Mouse (Mus musculus) heart, embryonic 13.5 days (tissue): Measurements from ENCODE around the gene Mettl7a3. TPM values are rescaled to one million over a fixed set of nuclear protein-coding genes. Genes with fewer than 3 reads are reported as not detected.
A peak's percentile ranks its signal among the peaks of the same experiment; 100 is the strongest.
"Not testable (repeated sequence)": the region's sequence is repeated elsewhere in the genome, so short reads cannot be mapped to it uniquely, and the experiment has no call there.

Experiments
- ATAC-seq: fragments of 200-750 bp; cut with Nextera tagmentation; 2 replicates; pipeline ENCODE4 v1.8.0; 2017; ENCODE audit warnings: moderate TSS enrichment; ENCODE audit not compliant: insufficient number of reproducible peaks, low FRiP score, low TSS enrichment; ENCODE audit errors: extremely low read depth
- H3K27ac ChIP-seq: fragments of 300-500 bp; sonication (generic); replicated peaks from 2 replicates; pipeline ENCODE4 v1.5.1; 2015; ENCODE audit warnings: moderate library complexity, mild to moderate bottlenecking, inconsistent platforms
- H3K27me3 ChIP-seq: fragments of 300-500 bp; sonication (generic); replicated peaks from 2 replicates; pipeline ENCODE4 v1.6.1; 2015; ENCODE audit warnings: mild to moderate bottlenecking, inconsistent platforms
- H3K36me3 ChIP-seq: fragments of 300-500 bp; sonication (generic); 2 replicates; pipeline ENCODE4 v1.6.1; 2015; ENCODE audit warnings: mild to moderate bottlenecking, inconsistent platforms
- H3K4me1 ChIP-seq: fragments of 300-500 bp; sonication (generic); 2 replicates; pipeline ENCODE4 v1.6.1; 2015; ENCODE audit warnings: inconsistent platforms
- H3K4me2 ChIP-seq: fragments of 300-500 bp; sonication (generic); 2 replicates; pipeline ENCODE4 v1.6.1; 2015; ENCODE audit warnings: inconsistent platforms, mild to moderate bottlenecking, moderate library complexity
- H3K4me3 ChIP-seq: fragments of 300-500 bp; sonication (generic); 2 replicates; pipeline ENCODE4 v1.5.1; 2015; ENCODE audit warnings: moderate library complexity, mild to moderate bottlenecking, inconsistent platforms
- H3K9ac ChIP-seq: fragments of 300-500 bp; sonication (generic); 2 replicates; pipeline ENCODE4 v1.6.1; 2015; ENCODE audit warnings: inconsistent platforms, mild to moderate bottlenecking, moderate library complexity
- H3K9me3 ChIP-seq: fragments of 300-500 bp; sonication (generic); 2 replicates; pipeline ENCODE4 v1.6.1; 2016; ENCODE audit warnings: inconsistent platforms
- WGBS: fragments of 180-500 bp; shearing (Covaris S2); methylation state at CpG from one replicate; pipeline ENCODE4 v1.1.7; 2015; ENCODE audit warnings: mixed read lengths; 5-methylcytosine and 5-hydroxymethylcytosine counted together
- polyA plus RNA-seq: library from polyadenylated mRNA; unstranded; fragments of >200 nt; fragmentation: Nextera tagmentation; extraction: Ambion mirVana; gene quantifications from 2 replicates; pipeline ENCODE4 v1.2.1, GENCODE M21; 2015

Mettl7a3 gene
- not detected in 2 replicates for polyA plus RNA-seq

DNA sequence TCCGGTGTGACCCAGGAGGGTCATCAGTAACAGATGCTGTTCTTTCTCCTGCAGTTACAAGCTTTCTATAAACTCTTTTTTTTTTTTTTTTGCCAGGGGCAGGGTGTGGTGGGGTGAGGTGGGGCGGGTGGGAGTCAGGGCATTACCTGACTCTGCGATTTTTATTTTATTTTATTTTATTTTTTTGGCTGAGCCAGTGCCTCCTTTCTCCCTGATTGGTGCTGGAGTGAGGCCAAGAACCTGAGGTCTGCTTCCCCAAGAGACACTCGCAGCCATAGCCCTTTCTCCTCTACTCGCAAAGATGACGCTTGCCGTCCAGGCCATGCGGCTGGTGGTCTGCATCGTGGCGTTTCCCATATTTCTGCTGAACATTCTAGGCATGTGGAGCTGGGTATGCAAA is at the start of gene Mettl7a3:
Gene Mettl7a3, plus strand, starts transcription at position 301 of the 400 bp plus-strand sequence.
- Histone ChIP-seq H3K27me3 (no peaks in the 10 kb centered on the region), H3K9me3 (no peaks in the 10 kb centered on the region), H3K4me1 (no peaks in the 10 kb centered on the region), H3K27ac (no peak within 1 kb of the TSS), H3K4me2 (no peak within 1 kb of the TSS), H3K4me3 (no peak within 1 kb of the TSS), H3K9ac (no peak within 1 kb of the TSS), H3K36me3 (no peaks in the 10 kb centered on the region)
- no peak for ATAC-seq
- 74% methylated on average over 10 of the region's 10 CpGs for WGBS

DNA sequence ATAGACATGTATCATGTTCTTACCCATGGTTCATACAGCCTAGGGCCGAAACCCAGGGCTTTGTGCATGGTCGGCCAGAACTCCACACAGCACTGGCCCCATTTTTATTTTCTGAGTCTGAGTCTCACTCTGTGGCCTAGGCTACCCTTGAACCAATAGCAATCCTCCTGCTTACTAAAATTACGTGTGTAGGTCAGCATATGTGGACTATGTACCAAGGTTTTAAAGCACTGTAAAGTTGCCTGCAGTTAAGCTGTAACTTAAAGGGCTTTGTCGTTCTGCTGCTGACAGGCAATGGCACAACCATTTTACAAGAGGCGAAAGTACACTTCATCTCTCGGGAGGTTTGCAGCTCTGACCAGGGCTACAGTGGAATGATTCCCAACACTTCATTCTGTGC is 45.7 kb upstream of the Mettl7a3 start:
- Histone ChIP-seq H3K27me3 (peaks cover 19% of the 10 kb centered on the region), H3K4me1 (no peaks in the 10 kb centered on the region)
- 81% methylated on average over 6 of the region's 6 CpGs for WGBS

DNA sequence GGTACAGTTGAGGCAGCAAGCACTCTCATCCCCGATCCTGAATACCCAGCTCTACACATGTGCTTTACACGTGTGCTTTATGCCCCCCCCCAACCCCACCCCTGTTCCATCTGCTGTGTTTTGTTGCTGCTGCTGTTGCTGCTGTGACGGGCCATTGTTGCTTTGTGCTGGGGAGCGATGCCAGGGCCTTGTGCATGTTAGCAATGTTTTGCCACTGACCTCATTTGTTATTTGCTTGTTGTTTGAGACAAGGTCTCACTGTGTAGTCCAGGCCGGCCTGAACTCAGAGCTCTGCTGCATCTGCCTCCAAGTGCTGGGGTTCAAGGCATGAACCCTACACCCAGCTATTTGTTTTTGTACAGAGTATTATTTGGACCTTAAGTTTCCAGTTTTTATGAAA is 43.9 kb upstream of the Mettl7a3 start:
- no peak overlapping the region for H3K9ac ChIP-seq
- no peaks in the 10 kb centered on the region for H3K36me3 ChIP-seq
- H3K4me1 ChIP-seq, result no peaks in the 10 kb centered on the region
- H3K4me2 ChIP-seq, result no peak overlapping the region
- H3K4me3 ChIP-seq, result no peak overlapping the region
- ATAC-seq, result no peak
- no peaks in the 10 kb centered on the region for H3K9me3 ChIP-seq
- H3K27me3 ChIP-seq, result peaks cover 20% of the 10 kb centered on the region; the same call in 1 of the 2 replicates
- WGBS, result 74% methylated on average over 5 of the region's 5 CpGs
- H3K27ac ChIP-seq, result no peak overlapping the region

More for the DNA sequence above, 45.7 kb upstream of the Mettl7a3 start:
- no peak for ATAC-seq
- no peaks in the 10 kb centered on the region for H3K9me3 ChIP-seq
- H3K9ac ChIP-seq, result no peak overlapping the region
- no peak overlapping the region for H3K4me3 ChIP-seq
- H3K27ac ChIP-seq, result no peak overlapping the region
- no peak overlapping the region for H3K4me2 ChIP-seq
- no peaks in the 10 kb centered on the region for H3K36me3 ChIP-seq

DNA sequence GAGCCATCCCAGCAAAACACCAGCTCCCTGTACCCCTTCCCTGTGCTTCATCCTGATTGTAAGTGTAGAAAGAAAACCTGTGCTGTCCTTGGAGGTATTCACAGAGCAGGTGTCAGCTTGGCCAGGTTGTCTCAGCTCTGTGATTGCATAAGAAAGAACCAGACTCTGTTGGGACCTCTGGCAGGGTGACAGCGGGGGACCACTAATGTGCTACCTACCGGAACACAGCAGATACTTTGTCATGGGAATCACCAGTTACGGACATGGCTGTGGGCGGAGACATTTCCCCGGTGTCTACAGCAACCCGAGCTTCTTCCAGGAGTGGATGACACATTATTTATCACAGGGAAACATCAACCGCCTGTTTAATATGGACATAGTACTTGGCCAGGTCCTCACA is 42.4 kb upstream of the Mettl7a3 start:
- H3K4me1 ChIP-seq, result no peaks in the 10 kb centered on the region
- H3K4me2 ChIP-seq, result no peak overlapping the region
- no peak overlapping the region for H3K27ac ChIP-seq
- ATAC-seq, result no peak
- H3K9ac ChIP-seq, result no peak overlapping the region
- WGBS, result 61% methylated on average over 7 of the region's 7 CpGs
- no peaks in the 10 kb centered on the region for H3K36me3 ChIP-seq
- peaks cover 22% of the 10 kb centered on the region; the same call in 1 of the 2 replicates for H3K27me3 ChIP-seq
- H3K4me3 ChIP-seq, result no peak overlapping the region
- H3K9me3 ChIP-seq, result no peaks in the 10 kb centered on the region

DNA sequence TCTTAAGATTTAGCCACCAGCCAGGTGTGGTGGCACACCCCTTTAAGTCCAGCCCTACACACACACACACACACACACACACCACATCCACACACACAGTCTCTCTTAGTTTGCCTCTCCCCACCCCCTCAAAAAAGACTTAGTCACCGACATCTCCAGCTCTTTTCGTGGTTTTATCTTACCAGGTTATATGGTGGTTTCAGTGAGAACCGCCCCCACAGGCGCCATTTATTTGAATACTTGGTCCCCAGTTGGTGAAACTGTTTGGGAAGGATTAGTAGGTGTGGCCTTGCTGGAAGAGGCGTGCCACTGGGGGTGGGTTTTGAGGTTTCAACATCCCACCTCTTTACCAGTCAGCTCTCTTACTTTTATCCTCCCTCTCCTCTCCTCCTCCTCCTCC is 36.9 kb upstream of the Mettl7a3 start:
- no peaks in the 10 kb centered on the region for H3K9me3 ChIP-seq
- H3K9ac ChIP-seq, result no peak overlapping the region
- H3K27me3 ChIP-seq, result peaks cover 20% of the 10 kb centered on the region
- H3K4me3 ChIP-seq, result no peak overlapping the region
- no peak overlapping the region for H3K4me2 ChIP-seq
- H3K36me3 ChIP-seq, result no peaks in the 10 kb centered on the region
- no peaks in the 10 kb centered on the region for H3K4me1 ChIP-seq
- no peak for ATAC-seq
- WGBS, result 81% methylated on average over 5 of the region's 5 CpGs
- H3K27ac ChIP-seq, result no peak overlapping the region

DNA sequence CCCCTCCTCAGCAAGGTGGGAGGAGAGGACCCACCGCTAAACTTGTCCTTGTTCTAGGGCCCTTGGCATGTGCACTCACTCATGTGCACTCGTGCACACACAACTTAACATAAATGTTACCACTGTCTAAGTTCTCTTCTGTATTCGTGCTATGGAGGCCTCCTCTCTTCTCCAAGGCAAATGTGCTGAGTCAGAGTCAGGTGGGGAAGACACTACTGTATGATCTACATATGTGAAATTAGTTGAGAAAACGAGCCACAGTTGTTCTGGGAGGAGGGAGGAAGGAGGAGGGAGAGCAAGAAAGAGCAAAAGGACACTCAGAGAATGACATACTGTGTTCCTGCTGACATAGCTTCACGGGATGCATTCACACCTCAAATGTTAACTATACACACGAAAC is 34.2 kb upstream of the Mettl7a3 start:
- Histone ChIP-seq H3K4me2 (no peak overlapping the region), H3K36me3 (no peaks in the 10 kb centered on the region), H3K27ac (no peak overlapping the region), H3K4me3 (no peak overlapping the region), H3K9me3 (no peaks in the 10 kb centered on the region), H3K4me1 (peaks cover 11% of the 10 kb centered on the region), H3K27me3 (peaks cover 16% of the 10 kb centered on the region), H3K9ac (no peak overlapping the region)
- 70% methylated on average over 6 of the region's 6 CpGs for whole genome bisulfite sequencing
- ATAC-seq, result no peak

DNA sequence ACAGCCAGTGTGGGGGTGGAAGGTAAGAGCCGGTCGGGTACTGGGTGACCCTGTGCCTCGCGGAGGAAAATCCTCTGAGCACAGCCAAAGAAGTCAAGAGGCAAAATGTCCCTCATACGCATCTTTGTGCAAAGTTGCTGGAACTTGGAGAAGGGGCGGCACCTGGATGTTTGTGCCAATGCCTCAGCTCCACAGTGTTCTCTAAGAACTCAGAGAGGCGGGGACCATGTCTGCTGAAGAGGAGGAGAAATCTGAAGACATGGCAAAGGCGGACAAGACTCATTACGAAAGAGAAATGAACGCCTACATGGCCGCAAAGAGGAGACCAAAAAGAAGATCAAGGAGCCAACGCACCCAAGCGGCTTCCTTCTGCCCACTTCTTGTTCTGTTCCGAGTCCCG is 33.2 kb upstream of the Mettl7a3 start:
- no peak for ATAC-seq
- Histone ChIP-seq H3K9ac (no peak overlapping the region), H3K9me3 (no peaks in the 10 kb centered on the region), H3K36me3 (no peaks in the 10 kb centered on the region), H3K4me2 (no peak overlapping the region), H3K4me3 (no peak overlapping the region), H3K4me1 (peaks cover 12% of the 10 kb centered on the region), H3K27me3 (peaks cover 13% of the 10 kb centered on the region), H3K27ac (no peak overlapping the region)
- 80% methylated on average over 15 of the region's 15 CpGs for WGBS

DNA sequence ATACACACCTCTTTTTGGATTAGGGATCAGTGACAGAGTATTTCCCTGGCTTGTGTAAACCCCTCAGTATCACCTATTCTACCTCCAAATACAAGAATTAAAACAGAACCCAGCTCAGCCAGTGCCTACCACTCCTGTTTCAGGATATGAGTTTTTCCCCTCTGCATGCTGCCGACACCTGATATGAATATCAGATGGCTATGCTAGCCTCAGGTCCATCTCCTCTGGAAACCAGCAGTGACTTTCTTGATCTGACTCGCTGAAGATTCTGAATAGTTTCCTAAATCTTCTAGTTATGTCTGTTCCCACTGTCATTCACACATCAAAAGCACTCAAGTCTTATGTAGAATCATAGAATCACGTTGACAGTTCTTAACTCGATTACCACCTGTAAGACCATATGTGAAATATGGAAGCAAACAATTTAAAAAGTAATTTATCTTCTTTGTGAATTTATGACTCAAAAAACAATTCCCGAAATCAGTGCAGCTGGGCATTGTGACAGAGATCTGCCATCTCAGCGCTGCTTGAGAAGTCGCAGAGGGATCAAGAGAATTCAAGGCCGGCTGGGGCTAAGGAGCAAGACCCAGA is 31.2 kb upstream of the Mettl7a3 start:
- ATAC-seq, result no peak
- H3K9me3 ChIP-seq, result no peaks in the 10 kb centered on the region
- peak overlapping the region; percentile 74 for H3K27ac ChIP-seq
- whole genome bisulfite sequencing, result 56% methylated on average over 8 of the region's 8 CpGs
- H3K27me3 ChIP-seq, result peaks cover 13% of the 10 kb centered on the region
- H3K4me1 ChIP-seq, result peaks cover 12% of the 10 kb centered on the region
- peak overlapping the region; percentile 84; the same call in 1 of the 2 replicates for H3K9ac ChIP-seq
- peak overlapping the region; percentile 63 for H3K4me3 ChIP-seq
- peak overlapping the region; percentile 84 for H3K4me2 ChIP-seq
- H3K36me3 ChIP-seq, result no peaks in the 10 kb centered on the region

DNA sequence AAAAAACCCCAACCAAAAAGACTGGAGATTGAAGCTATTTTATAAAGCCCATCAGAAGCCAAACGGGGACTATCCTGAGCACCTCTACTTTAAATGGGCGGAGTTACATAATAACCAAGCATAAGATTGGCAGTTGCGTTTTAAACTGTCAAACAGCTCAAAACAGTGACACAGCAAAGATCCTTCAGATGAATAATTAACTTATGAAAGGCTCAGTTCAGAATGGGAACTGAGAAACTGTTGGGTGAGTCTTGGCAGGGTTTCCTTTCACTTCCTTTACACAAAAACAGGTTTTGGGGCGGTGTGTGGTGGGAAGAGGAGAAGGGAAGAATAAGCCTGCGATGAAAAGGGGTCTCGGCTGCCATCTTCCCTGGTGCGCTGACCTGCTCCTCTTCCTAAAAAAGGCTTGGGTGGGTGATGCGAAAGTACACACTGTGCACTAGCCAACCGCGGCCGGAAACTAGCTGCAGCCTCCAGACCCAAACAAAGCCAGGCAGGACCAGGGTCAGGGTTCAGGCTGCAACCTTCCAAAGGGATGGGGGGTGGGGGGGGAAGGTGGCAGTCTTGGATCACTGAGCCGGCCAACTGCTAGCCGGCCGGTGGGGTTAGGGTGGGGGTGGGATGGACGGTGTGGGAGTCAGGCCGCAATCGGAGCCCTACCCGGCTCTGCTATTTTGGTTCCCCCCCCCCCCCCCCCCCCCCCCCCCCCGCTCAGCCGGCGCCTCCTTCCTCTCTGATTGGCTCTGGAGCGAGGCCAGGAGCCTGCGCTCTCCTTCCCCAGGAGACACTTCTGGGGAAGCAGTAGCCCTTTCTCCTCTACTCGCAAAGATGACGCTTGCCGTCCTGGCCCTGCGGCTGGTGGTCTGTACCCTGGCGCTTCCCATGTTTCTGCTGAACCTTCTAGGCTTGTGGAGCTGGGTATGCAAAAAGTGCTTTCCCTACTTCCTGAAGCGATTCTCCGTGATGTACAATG is 30.4 kb upstream of the Mettl7a3 start, which contains the start of gene Mettl7a1:
Gene Mettl7a1, plus strand, starts transcription at position 122 of the 973 bp plus-strand sequence.
- 3% methylated on average over 24 of the region's 30 CpGs for WGBS
- Histone ChIP-seq H3K4me2 (peak within 1 kb of the TSS; percentile 84), H3K27me3 (peaks cover 10% of the 10 kb centered on the region), H3K4me3 (peak within 1 kb of the TSS; percentile 63), H3K9ac (peak within 1 kb of the TSS; percentile 84), H3K27ac (peak within 1 kb of the TSS; percentile 74), H3K36me3 (no peaks in the 10 kb centered on the region), H3K4me1 (peaks cover 12% of the 10 kb centered on the region), H3K9me3 (no peaks in the 10 kb centered on the region)
- ATAC-seq, result peak; percentile 75

DNA sequence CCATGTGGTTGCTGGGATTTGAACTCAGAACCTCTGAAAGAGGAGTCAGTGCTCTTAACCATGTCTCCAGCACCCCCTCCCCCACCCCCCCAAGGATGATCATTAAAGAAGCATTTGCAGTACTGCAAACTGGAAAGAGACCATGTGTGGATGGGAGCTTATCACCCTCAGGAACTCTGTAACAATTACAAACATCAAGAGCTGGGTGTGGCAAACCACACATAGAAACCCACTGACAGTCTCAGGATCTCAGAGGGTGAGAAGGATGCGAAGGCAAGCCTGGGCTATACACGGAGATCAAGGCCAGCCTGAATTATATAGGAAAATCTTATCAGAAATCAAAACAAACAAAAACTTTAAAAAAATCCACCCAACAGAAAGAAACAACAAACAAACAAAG is 28.5 kb upstream of the Mettl7a3 start:
- H3K4me2 ChIP-seq, result peak overlapping the region; percentile 84
- no peaks in the 10 kb centered on the region for H3K9me3 ChIP-seq
- H3K27ac ChIP-seq, result no peak overlapping the region
- no peak for ATAC-seq
- H3K36me3 ChIP-seq, result no peaks in the 10 kb centered on the region
- peaks cover 7% of the 10 kb centered on the region for H3K27me3 ChIP-seq
- H3K4me1 ChIP-seq, result peaks cover 12% of the 10 kb centered on the region
- peak overlapping the region; percentile 63 for H3K4me3 ChIP-seq
- WGBS, result 63% methylated on average over 2 of the region's 2 CpGs
- H3K9ac ChIP-seq, result no peak overlapping the region

DNA sequence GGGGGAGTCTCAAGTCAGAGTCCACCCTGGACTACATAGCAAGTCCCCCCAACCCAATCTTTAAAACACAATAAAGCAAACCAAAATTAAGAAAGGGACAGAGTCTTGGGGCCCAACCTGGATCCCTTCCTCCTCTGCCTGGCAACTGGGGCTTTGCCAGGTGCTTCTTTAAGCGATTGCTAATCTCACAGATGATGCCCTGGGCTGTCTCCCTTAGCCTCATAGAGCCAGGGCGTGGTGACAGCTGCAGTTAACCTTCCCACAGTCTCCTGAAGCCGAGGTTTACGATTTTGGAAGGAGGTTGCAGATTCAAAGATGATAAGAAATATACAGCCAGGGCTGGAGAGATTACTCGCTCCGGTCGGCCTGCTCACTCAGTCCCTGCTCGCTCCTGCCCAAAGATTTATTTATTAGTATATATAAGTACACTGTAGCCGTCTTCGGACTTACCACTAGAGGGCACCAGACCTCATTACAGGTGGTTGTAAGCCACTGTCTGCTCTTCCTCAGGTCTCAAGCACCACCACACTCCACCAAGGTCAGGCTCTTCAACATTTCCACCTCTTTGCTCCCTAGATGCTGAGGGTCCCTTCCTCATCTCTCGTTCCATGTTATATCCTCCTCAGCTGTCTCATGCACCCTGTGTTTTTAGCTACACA is 27.2 kb upstream of the Mettl7a3 start:
- WGBS, result 40% methylated on average over 11 of the region's 11 CpGs
- ATAC-seq, H3K9me3 ChIP-seq, H3K4me2 ChIP-seq, H3K27ac ChIP-seq, H3K4me3 ChIP-seq, H3K36me3 ChIP-seq, H3K27me3 ChIP-seq, H3K9ac ChIP-seq: not testable (repeated sequence)
- H3K4me1 ChIP-seq, result peaks cover 17% of the 10 kb centered on the region
